Mouse (Mus musculus) midbrain, embryonic 10.5 days (tissue): ENCODE results near the gene Mrpl19. TPM values are rescaled to one million over a fixed set of nuclear protein-coding genes. Genes with fewer than 3 reads are reported as not detected.

Experiments used
- DNase-seq: peaks from one replicate; pipeline ENCODE4 v3.0.0-alpha.2; 2017; ENCODE audit warnings: low spot score
- H3K27ac ChIP-seq: fragments of 300-500 bp; sonication (generic); replicated peaks from 2 replicates; pipeline ENCODE4 v1.5.1; 2016; ENCODE audit warnings: mild to moderate bottlenecking
- H3K27me3 ChIP-seq: fragments of 300-500 bp; sonication (generic); 2 replicates; pipeline ENCODE4 v1.6.1; 2016; ENCODE audit warnings: low read depth, mild to moderate bottlenecking; ENCODE audit not compliant: poor library complexity, severe bottlenecking
- H3K36me3 ChIP-seq: fragments of 300-500 bp; sonication (generic); 2 replicates; pipeline ENCODE4 v1.6.1; 2016; ENCODE audit warnings: mild to moderate bottlenecking, moderate library complexity
- H3K4me1 ChIP-seq: fragments of 300-500 bp; sonication (generic); 2 replicates; pipeline ENCODE4 v1.6.1; 2016
- H3K4me3 ChIP-seq: fragments of 300-500 bp; sonication (generic); 2 replicates; pipeline ENCODE4 v1.5.1; 2016; ENCODE audit warnings: mild to moderate bottlenecking, moderate library complexity
- H3K9me3 ChIP-seq: fragments of 300-500 bp; sonication (generic); replicated peaks from 2 replicates; pipeline ENCODE4 v1.6.1; 2016; ENCODE audit warnings: mild to moderate bottlenecking
- WGBS: fragments of 180-500 bp; shearing (Covaris S2); methylation state at CpG from one replicate; pipeline ENCODE4 v1.1.7; 2016; 5-methylcytosine and 5-hydroxymethylcytosine counted together
- polyA plus RNA-seq: library from polyadenylated mRNA; unstranded; fragments of >200 nt; fragmentation: Nextera tagmentation; extraction: Ambion mirVana; gene quantifications from 2 replicates; pipeline ENCODE4 v1.2.1, GENCODE M21; 2016

Mrpl19 gene
- 66.8 and 69.0 TPM in 2 replicates for polyA plus RNA-seq

DNA sequence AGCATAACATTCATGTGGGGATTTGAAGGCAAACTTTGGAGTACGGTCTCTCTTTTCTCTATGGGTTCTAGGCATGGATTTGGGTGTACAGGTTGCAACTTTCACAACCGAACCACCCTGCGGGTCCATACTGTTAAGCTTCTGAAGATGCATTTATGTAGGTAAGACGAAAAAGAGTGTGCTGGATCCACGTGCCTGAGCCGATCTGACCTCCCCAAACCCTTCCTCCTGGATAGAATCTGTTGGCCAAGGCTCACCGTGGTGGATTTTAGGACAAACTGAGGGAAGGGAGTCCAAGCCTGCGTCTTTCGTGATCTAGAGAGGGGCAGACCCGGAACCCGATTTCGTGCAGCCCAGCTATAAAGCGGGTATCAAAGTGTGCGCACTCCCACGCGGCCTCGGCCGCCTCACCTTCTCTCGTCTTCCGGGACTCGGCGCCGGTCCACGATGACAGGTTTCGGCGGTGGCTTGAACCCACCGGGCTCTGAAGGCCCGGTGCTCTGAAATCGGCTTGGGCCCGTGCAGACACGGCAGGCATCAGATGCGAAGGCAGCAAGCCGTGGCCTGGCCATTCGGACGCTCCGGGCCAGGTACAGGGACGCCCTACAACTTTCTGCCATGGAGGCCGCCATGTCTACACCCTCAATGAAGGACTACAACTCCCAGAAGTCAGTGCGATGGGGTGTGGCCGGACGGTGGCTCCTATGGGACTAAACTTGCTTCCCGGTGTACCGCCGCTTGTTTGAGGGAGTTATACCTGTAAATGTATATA is at the start of gene Mrpl19:
Gene Mrpl19 (minus strand): TSS at position 663 of the 772 bp plus-strand sequence.
- peak within 1 kb of the TSS; percentile 91 for H3K4me3 ChIP-seq
- H3K36me3 ChIP-seq: peaks cover 35% of the 10 kb centered on the region
- peak; percentile 85 for DNase-seq
- peaks cover 13% of the 10 kb centered on the region for H3K4me1 ChIP-seq
- WGBS: under 1% methylated on average over 44 of the region's 44 CpGs
- H3K27ac ChIP-seq: peak within 1 kb of the TSS; percentile 86
- H3K27me3 ChIP-seq: peaks cover 15% of the 10 kb centered on the region; the same call in 1 of the 2 replicates
- H3K9me3 ChIP-seq: no peaks in the 10 kb centered on the region

DNA sequence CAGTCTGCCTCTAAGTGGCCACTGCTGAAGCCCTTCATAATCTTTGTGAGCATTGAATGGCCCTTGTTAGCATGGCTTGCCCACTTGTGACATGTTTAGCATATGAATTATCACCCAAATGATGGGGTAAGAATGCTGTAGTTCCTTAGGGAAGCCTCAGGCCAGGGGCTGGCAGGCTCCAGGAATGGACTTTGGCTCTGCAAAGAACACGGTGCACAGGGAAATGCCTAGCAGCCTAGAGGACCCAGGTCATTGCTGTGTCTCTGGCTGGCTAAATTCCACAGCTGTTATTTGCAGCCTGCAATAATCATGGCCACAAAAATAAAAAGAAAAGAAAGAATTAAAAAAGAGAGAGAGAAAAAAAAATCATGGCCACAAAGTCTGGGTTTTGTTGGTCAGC is 46.6 kb upstream of the Mrpl19 start:
- 61% methylated on average over 1 of the region's 1 CpGs for WGBS
- no peak overlapping the region for H3K27ac ChIP-seq

DNA sequence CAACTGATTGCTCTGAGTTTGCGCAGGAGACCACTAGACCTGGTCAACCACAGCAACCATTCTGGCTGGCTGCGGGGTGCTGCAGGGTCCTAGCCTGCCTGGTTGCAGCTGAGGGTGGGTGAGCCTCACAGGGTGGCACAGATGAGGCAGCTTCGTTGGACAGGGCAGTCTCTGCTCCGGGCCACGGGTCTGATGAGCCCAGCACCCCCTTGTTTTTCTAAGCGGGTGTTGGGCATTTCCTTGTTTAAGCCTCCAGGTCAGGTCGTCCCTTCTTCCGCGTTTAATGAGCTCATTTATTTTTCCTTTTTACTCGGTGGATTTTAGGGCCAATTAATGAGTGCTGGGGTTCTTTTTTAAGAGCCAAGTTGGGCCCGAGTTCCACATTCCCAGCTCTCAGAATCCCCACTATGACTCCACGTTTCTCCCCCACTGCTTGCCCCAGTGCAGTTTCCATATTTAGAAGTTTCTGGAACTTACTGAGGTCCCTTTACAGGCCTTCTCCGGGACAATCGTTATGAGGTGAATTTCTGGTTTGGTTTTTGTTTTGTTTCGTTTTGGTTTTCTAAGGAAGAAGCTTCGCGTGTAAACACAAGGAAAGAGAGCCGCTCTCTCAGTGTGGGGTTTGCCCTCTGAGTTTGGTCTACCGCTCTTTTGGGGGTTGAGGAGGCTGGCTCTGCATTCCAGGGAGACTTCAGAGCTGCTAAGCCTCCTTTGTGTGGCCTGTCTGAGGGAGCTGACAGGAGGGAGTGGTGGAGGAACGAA is 24.5 kb upstream of the Mrpl19 start:
- Histone ChIP-seq H3K4me3 (no peak overlapping the region), H3K36me3 (no peaks in the 10 kb centered on the region), H3K27me3 (peaks cover 53% of the 10 kb centered on the region), H3K9me3 (no peaks in the 10 kb centered on the region), H3K4me1 (peaks cover 21% of the 10 kb centered on the region), H3K27ac (peak overlapping the region; percentile 38; the same call in 1 of the 2 replicates)
- WGBS: 45% methylated on average over 20 of the region's 20 CpGs
- no peak for DNase-seq

More for the DNA sequence above, 46.6 kb upstream of the Mrpl19 start:
- no peaks in the 10 kb centered on the region for H3K27me3 ChIP-seq
- no peaks in the 10 kb centered on the region for H3K9me3 ChIP-seq
- H3K4me3 ChIP-seq: no peak overlapping the region
- DNase-seq: no peak
- H3K4me1 ChIP-seq: peaks cover 12% of the 10 kb centered on the region
- no peaks in the 10 kb centered on the region for H3K36me3 ChIP-seq

DNA sequence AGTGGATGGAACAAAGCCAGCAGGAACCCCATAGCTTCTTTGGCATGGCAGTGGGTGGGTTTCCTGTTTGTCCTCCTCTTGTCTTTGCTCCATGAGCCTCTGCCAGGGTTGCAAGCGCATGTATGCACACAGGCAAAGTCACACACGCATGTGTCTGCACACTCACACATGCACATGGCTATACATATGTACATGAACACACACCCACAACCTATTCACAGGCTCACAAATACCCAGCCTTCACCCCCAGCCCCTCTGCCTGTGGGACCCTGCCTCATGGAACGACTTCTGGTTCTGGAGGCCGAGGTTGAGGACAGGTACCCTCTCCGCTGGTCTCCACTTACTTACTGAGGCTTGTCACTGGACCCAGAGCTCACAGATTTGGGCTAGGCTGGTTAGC is 22.6 kb upstream of the Mrpl19 start:
- no peak for DNase-seq
- Histone ChIP-seq H3K9me3 (no peaks in the 10 kb centered on the region), H3K4me1 (peaks cover 28% of the 10 kb centered on the region), H3K36me3 (no peaks in the 10 kb centered on the region), H3K27me3 (peaks cover 58% of the 10 kb centered on the region), H3K27ac (no peak overlapping the region), H3K4me3 (no peak overlapping the region)
- 89% methylated on average over 5 of the region's 5 CpGs for WGBS

DNA sequence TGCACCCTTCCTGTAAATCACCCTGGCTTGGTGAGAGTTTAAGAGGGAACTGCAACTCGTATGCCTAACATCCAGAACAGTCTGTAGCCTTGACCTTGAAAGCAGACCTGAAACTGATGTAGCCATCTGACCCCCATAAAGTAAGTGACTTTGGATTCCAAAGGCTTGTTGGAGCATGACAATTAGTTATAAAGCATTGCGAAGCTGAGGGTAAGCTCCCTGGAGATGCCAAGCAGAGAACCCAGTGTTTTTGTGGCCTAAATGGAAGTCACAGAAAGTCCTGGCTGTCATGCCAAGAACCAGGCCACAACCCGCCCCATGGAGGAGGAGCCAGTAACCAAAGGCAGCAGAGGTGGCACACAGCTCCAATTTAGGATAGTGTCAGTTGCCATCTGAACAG is 21.8 kb upstream of the Mrpl19 start:
- Histone ChIP-seq H3K9me3 (no peaks in the 10 kb centered on the region), H3K4me1 (peaks cover 28% of the 10 kb centered on the region), H3K4me3 (no peak overlapping the region), H3K36me3 (no peaks in the 10 kb centered on the region), H3K27me3 (peaks cover 58% of the 10 kb centered on the region), H3K27ac (peak overlapping the region; percentile 52; the same call in 1 of the 2 replicates)
- WGBS: 67% methylated on average over 3 of the region's 3 CpGs
- no peak for DNase-seq

DNA sequence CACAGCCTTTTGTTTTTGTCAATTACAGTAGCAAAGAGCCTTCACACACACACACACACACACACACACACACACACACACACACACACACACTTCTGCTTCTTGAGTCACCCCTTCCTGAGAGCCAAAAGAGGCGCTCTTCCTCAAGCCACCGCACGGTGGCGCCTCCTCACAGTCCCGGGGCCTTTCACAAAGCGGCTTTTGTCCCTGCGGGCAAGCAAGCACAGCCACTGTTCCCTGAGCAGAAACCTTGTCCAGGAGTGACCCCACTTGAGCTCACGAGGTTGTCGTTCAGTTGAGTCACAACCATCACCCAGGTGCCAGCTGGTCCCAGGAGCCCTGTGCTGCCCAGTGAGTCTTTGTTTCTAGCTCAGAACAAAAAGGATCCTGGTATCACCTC is 21.3 kb upstream of the Mrpl19 start:
- no peak overlapping the region for H3K4me3 ChIP-seq
- H3K27ac ChIP-seq: peak overlapping the region; percentile 52; the same call in 1 of the 2 replicates
- WGBS: 1% methylated on average over 9 of the region's 9 CpGs
- no peaks in the 10 kb centered on the region for H3K9me3 ChIP-seq
- DNase-seq: peak; percentile 82
- peaks cover 58% of the 10 kb centered on the region for H3K27me3 ChIP-seq
- peaks cover 28% of the 10 kb centered on the region for H3K4me1 ChIP-seq
- H3K36me3 ChIP-seq: no peaks in the 10 kb centered on the region

DNA sequence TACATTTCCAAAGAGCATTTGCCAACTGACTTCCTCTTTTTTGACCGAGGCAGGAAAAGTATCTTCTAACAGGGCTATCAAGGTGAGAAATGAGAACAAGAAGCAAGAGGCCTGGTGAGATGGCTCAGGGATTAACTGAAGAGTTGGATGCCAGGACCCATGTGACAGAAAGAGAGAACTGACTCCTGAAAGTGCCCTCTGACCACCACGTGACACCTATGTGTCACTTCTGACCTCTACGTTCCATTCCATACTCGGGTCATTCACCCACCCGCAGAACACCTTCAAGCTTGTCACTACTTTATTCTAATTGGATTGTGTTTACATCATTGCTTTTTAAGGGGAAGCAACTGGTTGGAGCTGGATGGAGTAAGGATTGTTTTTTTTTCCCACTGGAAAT is 20.8 kb upstream of the Mrpl19 start:
- Histone ChIP-seq H3K4me3 (no peak overlapping the region), H3K36me3 (no peaks in the 10 kb centered on the region), H3K4me1 (peaks cover 28% of the 10 kb centered on the region), H3K27ac (no peak overlapping the region), H3K27me3 (peaks cover 57% of the 10 kb centered on the region), H3K9me3 (no peaks in the 10 kb centered on the region)
- whole genome bisulfite sequencing: 62% methylated on average over 5 of the region's 5 CpGs
- DNase-seq: no peak

DNA sequence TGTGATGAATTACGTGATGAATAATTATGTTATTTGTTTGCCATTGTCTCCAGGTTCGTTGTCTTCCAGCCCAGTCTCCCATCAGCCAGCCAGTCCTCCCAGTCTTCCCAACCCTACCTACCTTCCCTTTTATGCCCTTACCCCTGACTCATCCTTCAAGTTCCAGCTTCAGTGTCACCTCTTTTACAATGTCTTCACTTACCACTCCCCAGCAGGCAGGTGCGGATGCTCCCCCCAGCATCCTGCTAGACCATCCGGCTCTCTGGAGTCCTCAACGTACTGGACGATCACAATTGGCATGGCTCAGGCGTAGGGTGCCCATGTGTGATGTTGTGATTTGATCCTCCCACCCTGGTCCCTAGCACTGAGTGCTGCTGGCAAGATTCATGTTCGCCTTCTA is 20.4 kb upstream of the Mrpl19 start:
- Histone ChIP-seq H3K4me1 (peaks cover 28% of the 10 kb centered on the region), H3K27ac (no peak overlapping the region), H3K36me3 (no peaks in the 10 kb centered on the region), H3K9me3 (no peaks in the 10 kb centered on the region), H3K4me3 (no peak overlapping the region), H3K27me3 (peaks cover 53% of the 10 kb centered on the region)
- no peak for DNase-seq
- WGBS: 94% methylated on average over 8 of the region's 8 CpGs

DNA sequence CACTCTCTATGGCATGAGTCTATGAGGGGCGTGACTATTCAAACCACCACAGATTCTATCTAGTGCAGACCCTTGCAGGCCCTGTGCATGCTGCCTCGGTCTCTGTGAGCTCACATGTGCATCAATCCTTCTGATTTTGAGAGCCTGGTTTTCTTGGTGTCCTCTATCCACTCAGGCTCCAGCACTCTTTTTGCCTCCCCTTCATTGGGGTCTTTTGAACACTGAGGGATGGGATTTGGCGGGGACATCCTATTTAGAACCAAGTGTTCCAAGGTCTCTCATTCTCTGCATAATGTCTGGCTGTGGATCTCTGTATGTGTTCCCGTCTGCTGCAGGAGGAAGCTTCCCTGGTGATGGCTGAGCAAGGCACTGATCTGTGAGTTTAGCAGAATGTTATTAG is 13.5 kb upstream of the Mrpl19 start:
- H3K9me3 ChIP-seq: no peaks in the 10 kb centered on the region
- no peak overlapping the region for H3K27ac ChIP-seq
- H3K4me1 ChIP-seq: peaks cover 4% of the 10 kb centered on the region
- no peaks in the 10 kb centered on the region for H3K36me3 ChIP-seq
- no peak for DNase-seq
- 84% methylated on average over 4 of the region's 4 CpGs for WGBS
- H3K27me3 ChIP-seq: peaks cover 16% of the 10 kb centered on the region; the same call in 1 of the 2 replicates
- H3K4me3 ChIP-seq: no peak overlapping the region

DNA sequence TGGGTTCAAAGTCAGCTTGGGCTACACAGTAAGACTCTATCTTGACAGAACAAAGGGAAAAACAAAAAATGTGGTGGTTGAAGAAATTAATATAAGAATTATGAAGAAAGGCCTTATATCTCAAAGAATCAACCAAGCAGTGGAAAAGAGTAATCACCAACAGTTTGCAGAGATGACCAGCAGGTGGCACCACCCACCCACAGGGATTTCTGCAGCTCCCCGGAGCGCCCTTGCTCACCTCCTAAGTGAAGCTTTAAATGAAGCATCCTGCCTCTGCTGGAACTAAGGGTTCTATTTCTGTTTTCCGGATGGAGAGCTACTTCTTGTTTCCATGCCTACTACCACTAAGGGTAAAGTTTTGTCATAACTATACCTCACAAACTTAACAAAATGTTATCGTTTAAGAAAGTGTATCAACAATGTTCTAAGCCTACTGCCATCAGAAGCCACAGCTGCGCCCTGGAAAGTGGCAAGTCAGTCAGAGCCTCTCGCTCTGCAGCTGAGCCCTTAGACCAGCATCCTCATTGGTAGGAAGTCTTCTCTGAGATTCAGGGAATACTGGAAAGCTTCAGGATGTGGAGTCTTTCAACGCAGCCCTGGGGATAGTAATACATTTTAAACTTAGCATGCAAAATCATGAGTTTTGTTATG is 10.3 kb upstream of the Mrpl19 start:
- WGBS: 38% methylated on average over 7 of the region's 7 CpGs
- Histone ChIP-seq H3K4me1 (peaks cover 3% of the 10 kb centered on the region), H3K4me3 (no peak overlapping the region), H3K27me3 (peaks cover 38% of the 10 kb centered on the region), H3K27ac (no peak overlapping the region), H3K9me3 (no peaks in the 10 kb centered on the region), H3K36me3 (no peaks in the 10 kb centered on the region)
- peak; percentile 63 for DNase-seq

DNA sequence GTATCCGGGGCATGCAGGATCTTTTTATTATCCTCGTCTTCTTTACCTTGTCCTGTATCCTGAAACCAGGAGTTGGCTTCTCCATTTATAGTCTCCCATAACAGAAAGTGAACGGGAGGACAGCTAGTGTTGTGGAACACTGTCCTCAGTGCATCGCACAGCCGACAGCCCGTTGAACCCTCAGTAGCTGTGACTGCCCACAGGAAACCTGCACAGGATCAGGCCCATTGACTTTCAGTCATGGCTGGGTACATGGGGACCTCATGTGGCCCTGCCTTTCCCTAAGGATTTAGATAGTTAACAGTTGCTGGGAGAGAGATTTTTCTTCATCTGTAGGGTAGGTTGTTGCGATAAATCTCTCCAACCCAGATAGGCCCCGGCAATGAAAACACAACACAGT is 6.8 kb upstream of the Mrpl19 start:
- Histone ChIP-seq H3K9me3 (no peaks in the 10 kb centered on the region), H3K36me3 (no peaks in the 10 kb centered on the region), H3K27me3 (peaks cover 51% of the 10 kb centered on the region), H3K4me3 (no peak overlapping the region), H3K4me1 (peaks cover 5% of the 10 kb centered on the region), H3K27ac (no peak overlapping the region)
- no peak for DNase-seq
- 89% methylated on average over 8 of the region's 8 CpGs for WGBS

DNA sequence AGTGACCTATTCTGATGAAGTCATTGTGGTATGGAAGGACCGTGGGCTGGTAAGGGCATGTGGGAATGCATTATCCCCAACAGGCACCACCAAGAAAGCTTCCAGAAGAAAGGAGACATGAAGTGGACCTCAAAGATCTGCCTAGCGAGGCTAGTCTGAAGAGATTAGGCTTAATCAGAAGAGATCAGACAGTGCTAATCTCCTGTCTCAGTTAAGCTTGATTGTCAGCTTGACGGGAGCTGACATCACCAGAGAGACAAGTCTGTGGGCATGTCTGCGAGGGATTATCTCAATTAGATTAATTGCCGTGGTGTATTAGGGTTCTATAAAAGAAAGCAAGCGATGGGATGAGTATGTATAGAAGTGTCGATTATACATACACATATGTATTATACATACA is 5.4 kb upstream of the Mrpl19 start:
- DNase-seq: no peak
- Histone ChIP-seq H3K27me3 (peaks cover 49% of the 10 kb centered on the region), H3K27ac (no peak overlapping the region), H3K9me3 (no peaks in the 10 kb centered on the region), H3K4me3 (no peak overlapping the region), H3K4me1 (peaks cover 5% of the 10 kb centered on the region), H3K36me3 (no peaks in the 10 kb centered on the region)
- 49% methylated on average over 7 of the region's 7 CpGs for WGBS
